Mouse (Mus musculus): ENCODE measurements at regions not wholly inside any gene's neighbourhood (a gene's known extent, or its start where the extent isn't known, plus 50 kb on each side); places are given as distances from the start of the nearest gene placed in this dataset.

GRCm38 (mm10) chr3:60412206-60412605 lies 60.4 kb upstream of the Mbnl1 start:
- DNase-seq (ENCODE audit: low spot score in 2 of 2): no peak

DNA sequence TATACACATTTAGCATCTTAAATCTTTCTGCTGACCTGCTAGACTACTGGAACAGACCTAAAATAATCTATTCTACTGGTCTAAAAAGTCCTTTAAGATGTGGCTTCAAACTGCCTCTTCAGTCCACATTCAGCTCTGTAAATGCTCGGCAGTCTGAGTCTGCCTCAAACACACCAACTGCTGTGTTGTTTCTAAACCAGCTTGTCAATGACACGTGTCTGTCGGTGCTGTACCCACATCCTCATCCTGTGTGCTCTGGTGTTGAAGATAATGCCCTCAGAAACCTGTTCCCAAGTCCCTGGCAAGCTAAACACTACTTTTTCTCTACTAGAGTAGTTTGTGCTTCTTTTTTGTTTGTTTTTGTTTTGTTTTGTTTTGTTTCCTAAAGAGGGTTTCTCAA lies 58.9 kb upstream of the Mbnl1 start:
- DNase-seq (ENCODE audit: low spot score in 2 of 2): peak; percentile 65 to 76

- DNase-seq (ENCODE audit: low spot score in 2 of 2): no peak
Observed at GRCm38 (mm10) chr3:60417001-60417400, 55.6 kb upstream of the Mbnl1 start.

GRCm38 (mm10) chr3:60418652-60419051 lies 54.0 kb upstream of the Mbnl1 start:
- no peak for DNase-seq (ENCODE audit: low spot score in 2 of 2)

DNA sequence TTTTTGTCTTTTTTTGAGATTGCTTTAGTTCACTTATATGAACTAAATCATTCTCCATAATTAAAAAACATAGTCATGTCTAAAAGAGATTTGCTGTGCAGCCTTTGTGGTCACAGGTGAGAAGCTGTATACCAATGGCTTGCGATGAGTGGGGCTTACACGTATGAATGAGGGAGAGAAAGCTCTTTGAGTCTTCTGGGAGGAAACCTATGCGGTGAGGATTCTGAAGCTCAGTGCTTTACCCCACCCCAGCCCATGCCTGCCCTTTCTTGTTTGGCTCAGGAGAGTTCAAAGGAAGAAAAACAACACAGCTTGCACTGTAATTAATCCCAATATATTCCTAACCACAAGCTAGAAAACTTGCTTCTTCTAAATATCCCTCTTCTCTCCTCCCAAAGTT lies 53.4 kb upstream of the Mbnl1 start:
- no peak for DNase-seq (ENCODE audit: low spot score in 2 of 2)
